Mouse (Mus musculus) liver, adult 2 months (tissue): Measurements from ENCODE around the gene Homer2. TPM values are rescaled to one million over a fixed set of nuclear protein-coding genes. Genes with fewer than 3 reads are reported as not detected.

ENCODE experiments used
- DNase-seq: peaks from one replicate; pipeline ENCODE4 v3.0.0-alpha.2; 2011; ENCODE audit warnings: low read depth, low spot score; ENCODE audit errors: extremely low read depth
- H3K27ac ChIP-seq: fragments of 200-500 bp; replicated peaks from 2 replicates; pipeline ENCODE4 v1.5.1; 2012; ENCODE audit warnings: low read depth, mild to moderate bottlenecking, control low read depth, inconsistent platforms, low read length; ENCODE audit not compliant: insufficient read depth
- H3K27me3 ChIP-seq: fragments of 200-500 bp; 2 replicates; pipeline ENCODE4 v1.6.1; 2012; ENCODE audit warnings: mild to moderate bottlenecking, moderate library complexity, low read length, inconsistent platforms; ENCODE audit not compliant: control insufficient read depth, insufficient read depth
- H3K36me3 ChIP-seq: fragments of 200-500 bp; 2 replicates; pipeline ENCODE4 v1.6.1; 2012; ENCODE audit warnings: low read length, inconsistent platforms; ENCODE audit not compliant: control insufficient read depth, insufficient read depth
- H3K4me1 ChIP-seq: fragments of 200-500 bp; 2 replicates; pipeline ENCODE4 v1.6.1; 2011; ENCODE audit warnings: low read length; ENCODE audit not compliant: control insufficient read depth, insufficient read depth
- H3K4me3 ChIP-seq: fragments of 200-500 bp; 2 replicates; pipeline ENCODE4 v1.5.1; 2011; ENCODE audit warnings: low read depth, mild to moderate bottlenecking, control low read depth, low read length, moderate library complexity; ENCODE audit not compliant: insufficient read depth
- H3K79me2 ChIP-seq: fragments of 200-500 bp; 2 replicates; pipeline ENCODE4 v1.6.1; 2012; ENCODE audit warnings: inconsistent platforms, mild to moderate bottlenecking, low read length, moderate library complexity; ENCODE audit not compliant: control insufficient read depth, insufficient read depth
- H3K9ac ChIP-seq: fragments of 200-500 bp; 2 replicates; pipeline ENCODE4 v1.6.1; 2012; ENCODE audit warnings: low read depth, mild to moderate bottlenecking, control low read depth, inconsistent platforms, low read length
- CTCF ChIP-seq: fragments of 200-500 bp; IDR thresholded peaks from 2 replicates; pipeline ENCODE4 v1.5.1; 2011; ENCODE audit warnings: low read depth, low read length, control low read depth
- POLR2A ChIP-seq: fragments of 200-500 bp; IDR thresholded peaks from 2 replicates; pipeline ENCODE4 v1.6.1; 2011; ENCODE audit warnings: low read length, control low read depth; ENCODE audit not compliant: insufficient read depth; ENCODE audit errors: extremely low read depth
- WGBS: fragments of 180-500 bp; shearing (Covaris S2); methylation state at CpG from one replicate; pipeline ENCODE4 v1.1.7; 2018; 5-methylcytosine and 5-hydroxymethylcytosine counted together
- polyA plus RNA-seq: library from polyadenylated mRNA; depleted of rRNA; stranded (reverse); fragments of >200 nt; gene quantifications from 2 replicates; pipeline ENCODE4 v1.2.3, GENCODE M21; 2012
- total RNA-seq: library from RNA; depleted of rRNA; stranded (reverse); fragments of >200 nt; gene quantifications from 2 replicates; pipeline ENCODE4 v1.2.3, GENCODE M21; 2014

Gene Homer2
- total and polyA plus RNA-seq, 2 experiments = 18.4 to 32.2 TPM

- no peaks in the 10 kb centered on the region for H3K36me3 ChIP-seq
- no peak overlapping the region for H3K27ac ChIP-seq
- H3K9ac ChIP-seq = no peak overlapping the region
- H3K27me3 ChIP-seq = no peaks in the 10 kb centered on the region
- 0 out of 2 replicates have a peak, but pooled peaks cover 2% of the 10 kb centered on the region for H3K4me1 ChIP-seq
- TF ChIP-seq POLR2A = no peak
- no peak for TF ChIP-seq CTCF
- H3K79me2 ChIP-seq = 0 out of 2 replicates have a peak, but pooled peaks cover 2% of the 10 kb centered on the region
- DNase-seq = no peak
- H3K4me3 ChIP-seq = no peak overlapping the region
- 75% methylated on average over 4 of the region's 4 CpGs for WGBS
Observed at GRCm38 (mm10) chr7:81566332-81566731, 141.0 kb downstream of the Homer2 start.

- Histone ChIP-seq H3K36me3 (no peaks in the 10 kb centered on the region), H3K27me3 (no peaks in the 10 kb centered on the region), H3K9ac (no peak overlapping the region), H3K4me3 (no peak overlapping the region), H3K4me1 (0 out of 2 replicates have a peak, but pooled peaks cover 2% of the 10 kb centered on the region), H3K79me2 (no peaks in the 10 kb centered on the region), H3K27ac (no peak overlapping the region)
- 89% methylated on average over 7 of the region's 7 CpGs for WGBS
- no peak for DNase-seq
- TF ChIP-seq CTCF (no peak), POLR2A (no peak)
Observed at GRCm38 (mm10) chr7:81565381-81566055, 141.8 kb downstream of the Homer2 start.

- Histone ChIP-seq H3K4me1 (0 out of 2 replicates have a peak, but pooled peaks cover 2% of the 10 kb centered on the region), H3K27ac (no peak overlapping the region), H3K36me3 (no peaks in the 10 kb centered on the region), H3K79me2 (no peaks in the 10 kb centered on the region), H3K27me3 (no peaks in the 10 kb centered on the region), H3K9ac (no peak overlapping the region), H3K4me3 (no peak overlapping the region)
- WGBS = 86% methylated on average over 7 of the region's 7 CpGs
- no peak for TF ChIP-seq CTCF
- TF ChIP-seq POLR2A = no peak
- no peak for DNase-seq
Observed at GRCm38 (mm10) chr7:81564766-81565165, 142.6 kb downstream of the Homer2 start.

- DNase-seq = no peak
- H3K9ac ChIP-seq = no peak overlapping the region
- 0 out of 2 replicates have a peak, but pooled peaks cover 2% of the 10 kb centered on the region for H3K4me1 ChIP-seq
- no peaks in the 10 kb centered on the region for H3K27me3 ChIP-seq
- no peak for TF ChIP-seq CTCF
- TF ChIP-seq POLR2A = no peak
- WGBS = 76% methylated on average over 4 of the region's 4 CpGs
- no peaks in the 10 kb centered on the region for H3K36me3 ChIP-seq
- H3K4me3 ChIP-seq = no peak overlapping the region
- H3K79me2 ChIP-seq = no peaks in the 10 kb centered on the region
- H3K27ac ChIP-seq = no peak overlapping the region
Observed at GRCm38 (mm10) chr7:81563506-81564015, 143.8 kb downstream of the Homer2 start.

GRCm38 (mm10) chr7:81561211-81561610 lies 146.1 kb downstream of the Homer2 start:
- H3K9ac ChIP-seq = no peak overlapping the region
- TF ChIP-seq POLR2A (no peak), CTCF (no peak)
- DNase-seq = peak; percentile 50
- no peak overlapping the region for H3K27ac ChIP-seq
- no peak overlapping the region for H3K4me3 ChIP-seq
- H3K4me1 ChIP-seq = 0 out of 2 replicates have a peak, but pooled peaks cover 2% of the 10 kb centered on the region
- H3K36me3 ChIP-seq = no peaks in the 10 kb centered on the region
- WGBS = 41% methylated on average over 5 of the region's 5 CpGs
- no peaks in the 10 kb centered on the region for H3K27me3 ChIP-seq
- no peaks in the 10 kb centered on the region for H3K79me2 ChIP-seq
